Mouse (Mus musculus) frontal cortex, postnatal 36 days (tissue): ENCODE data around the gene Rdm1.
A peak's percentile ranks its signal among the peaks of the same experiment; 100 is the strongest.
"Not testable (repeated sequence)": the region's sequence is repeated elsewhere in the genome, so short reads cannot be mapped to it uniquely, and the experiment has no call there.

Experiments used
- DNase-seq, 2 experiments: peaks; one replicate each; pipeline ENCODE4 v3.0.0; 2022; ENCODE audit warnings: low spot score in 2 of 2

The Rdm1 gene

DNA sequence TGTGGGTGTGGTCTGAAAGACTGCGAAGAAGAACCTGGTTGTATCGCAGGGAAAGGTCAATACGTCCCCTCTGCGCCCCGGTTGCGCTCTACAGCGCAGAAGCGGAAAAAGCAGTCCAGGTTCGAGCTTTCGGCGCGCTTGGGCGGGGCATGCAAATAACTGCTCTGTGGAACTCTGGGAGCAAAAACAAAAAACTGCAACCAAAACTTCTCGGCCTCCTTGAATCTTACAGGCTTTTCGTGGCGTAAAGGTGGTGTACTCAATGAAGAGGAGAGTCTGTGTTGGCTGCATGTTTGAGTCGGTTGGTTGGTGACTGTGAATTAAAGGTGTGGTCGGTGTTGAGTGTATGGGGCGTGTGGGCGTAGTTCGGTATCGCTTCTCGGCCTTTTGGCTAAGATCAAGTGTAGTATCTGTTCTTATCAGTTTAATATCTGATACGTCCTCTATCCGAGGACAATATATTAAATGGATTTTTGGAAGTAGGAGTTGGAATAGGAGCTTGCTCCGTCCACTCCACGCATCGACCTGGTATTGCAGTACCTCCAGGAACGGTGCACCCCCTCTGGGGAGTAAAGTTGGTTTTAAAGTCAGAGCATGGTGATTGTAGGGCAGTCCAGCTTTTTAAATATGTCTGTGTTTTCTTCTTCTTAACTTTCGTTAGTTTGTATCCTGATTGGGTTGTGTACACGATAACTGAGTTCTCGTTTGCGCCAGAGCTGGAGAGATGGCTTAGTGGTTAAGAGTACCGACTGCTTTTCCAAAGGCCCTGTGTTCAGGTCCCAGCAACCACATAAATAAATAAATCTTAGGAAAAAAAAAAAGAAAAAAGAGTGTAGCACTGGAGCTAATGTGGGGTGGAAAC, at the start of gene Rdm1:
Rdm1 (plus strand) TSS at position 201 of the 862 bp plus-strand sequence.
- peak; percentile 57 to 79 for DNase-seq

DNA sequence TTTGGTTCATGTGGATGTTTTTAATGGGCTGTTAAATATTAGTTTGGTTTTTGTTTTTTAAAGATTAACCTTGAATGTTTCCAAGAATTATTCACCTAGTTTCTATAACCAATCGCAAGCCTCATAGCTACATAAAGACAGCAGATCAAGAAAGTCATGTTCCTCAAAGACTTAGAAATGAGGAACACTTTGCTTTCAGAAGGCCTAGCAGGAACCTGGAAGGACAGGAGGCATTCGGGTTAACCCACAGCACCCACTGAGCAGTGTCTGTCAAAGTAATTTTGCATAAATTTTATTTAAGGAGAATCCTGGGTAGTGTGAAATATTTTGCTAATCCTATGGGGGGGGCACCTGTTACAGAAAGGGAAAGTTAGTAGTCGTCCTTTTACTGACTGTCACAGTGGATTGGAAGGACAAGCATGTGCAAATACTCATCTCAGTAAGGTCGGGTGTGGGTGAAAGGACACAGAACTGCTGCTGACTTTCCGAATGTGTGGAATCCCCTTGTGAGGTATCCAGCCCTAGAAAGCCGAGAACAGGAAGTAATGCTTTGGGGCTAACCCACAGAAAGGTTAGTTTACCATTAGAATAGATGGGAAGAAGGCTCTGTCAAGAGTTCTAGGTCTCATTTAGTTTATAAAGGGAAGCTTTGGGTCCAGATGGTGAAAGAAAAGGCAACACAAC, 45.8 kb upstream of the Rdm1 start:
- DNase-seq: no peak

DNA sequence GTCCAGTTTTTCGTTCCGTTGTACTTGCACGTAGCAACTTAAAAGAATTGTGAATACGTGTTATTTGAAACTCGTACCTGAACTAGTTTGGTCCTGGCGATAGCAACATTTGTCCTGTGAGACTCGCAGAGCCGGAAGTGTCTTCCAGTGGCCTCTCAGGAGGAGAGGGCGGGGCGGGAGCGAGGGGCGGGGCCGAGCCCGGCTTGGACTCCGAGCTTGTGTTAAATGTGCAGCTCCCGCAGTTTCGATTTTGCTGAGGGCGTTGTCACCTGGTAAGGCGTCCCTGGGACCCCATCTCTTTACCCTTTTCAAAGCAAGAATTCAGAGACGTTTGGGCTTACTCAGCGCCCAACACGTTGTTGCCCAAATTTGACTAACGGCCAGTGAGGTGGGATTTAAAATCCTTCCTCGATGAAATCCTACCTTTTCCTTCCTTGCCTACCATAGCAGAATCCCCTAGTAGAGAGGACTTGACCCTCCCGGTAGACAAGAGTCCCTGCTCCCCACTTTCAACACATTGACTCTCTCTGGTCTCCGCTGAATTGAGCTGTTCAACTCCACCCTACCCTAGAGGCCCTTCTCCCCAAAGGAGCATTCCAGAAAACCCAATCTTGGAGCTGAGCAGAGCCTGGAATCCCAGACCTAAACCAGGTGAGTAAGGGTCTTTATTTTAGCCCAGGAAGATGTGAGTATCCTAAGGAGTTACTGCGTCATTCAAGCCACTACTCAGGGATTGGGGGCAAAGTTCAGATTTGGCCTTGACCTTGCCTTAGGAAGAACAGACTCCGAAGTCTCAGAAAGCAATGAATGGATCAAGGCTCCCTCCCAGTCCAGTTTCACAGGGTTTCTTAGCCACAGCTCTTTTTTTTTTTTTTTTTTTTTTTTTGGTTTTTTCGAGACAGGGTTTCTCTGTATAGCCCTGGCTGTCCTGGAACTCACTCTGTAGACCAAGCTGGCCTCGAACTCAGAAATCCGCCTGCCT, 44.6 kb upstream of the Rdm1 start, which contains the start of gene Tmem106a:
Tmem106a (plus strand) TSS at position 189 of the 982 bp plus-strand sequence.
- DNase-seq: no peak

DNA sequence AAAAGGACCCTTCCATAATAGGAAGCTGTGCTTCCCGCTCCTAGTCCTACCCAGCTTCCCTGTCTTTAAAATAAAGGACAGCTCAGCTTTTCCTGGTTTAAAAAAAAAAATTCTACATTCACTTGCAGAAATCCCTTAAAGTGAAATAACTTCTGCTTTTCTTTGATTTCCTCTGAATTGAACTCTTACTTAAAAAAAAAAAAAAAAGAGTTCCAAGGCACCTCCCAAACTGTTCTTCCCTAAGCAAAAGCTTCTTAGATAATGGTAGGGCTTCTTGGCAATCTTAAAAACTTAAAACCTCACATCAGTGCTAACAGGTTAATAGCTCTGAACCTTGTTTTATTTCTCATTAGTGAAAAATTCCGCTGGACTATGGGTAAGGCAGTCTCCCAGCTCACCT, 43.8 kb upstream of the Rdm1 start:
- no peak for DNase-seq

DNA sequence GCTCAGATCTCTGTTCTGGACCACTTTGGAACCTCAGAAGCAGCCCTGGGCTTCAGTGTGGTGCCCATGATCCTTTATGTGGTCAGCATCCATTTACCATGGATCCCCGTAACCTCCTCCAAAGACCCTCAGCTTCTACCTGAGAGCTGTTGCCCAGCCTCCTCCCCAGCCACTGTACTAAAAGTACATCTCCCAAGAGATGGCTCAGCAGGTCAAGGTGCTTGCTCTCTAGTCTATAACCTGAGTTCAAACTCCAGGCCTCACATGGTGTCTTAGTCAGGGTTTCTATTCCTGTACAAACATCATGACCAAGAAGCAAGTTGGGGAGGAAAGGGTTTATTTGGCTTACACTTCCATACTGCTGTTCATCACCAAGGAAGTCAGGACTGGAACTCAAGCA, 42.0 kb upstream of the Rdm1 start:
- DNase-seq: not testable (repeated sequence)

DNA sequence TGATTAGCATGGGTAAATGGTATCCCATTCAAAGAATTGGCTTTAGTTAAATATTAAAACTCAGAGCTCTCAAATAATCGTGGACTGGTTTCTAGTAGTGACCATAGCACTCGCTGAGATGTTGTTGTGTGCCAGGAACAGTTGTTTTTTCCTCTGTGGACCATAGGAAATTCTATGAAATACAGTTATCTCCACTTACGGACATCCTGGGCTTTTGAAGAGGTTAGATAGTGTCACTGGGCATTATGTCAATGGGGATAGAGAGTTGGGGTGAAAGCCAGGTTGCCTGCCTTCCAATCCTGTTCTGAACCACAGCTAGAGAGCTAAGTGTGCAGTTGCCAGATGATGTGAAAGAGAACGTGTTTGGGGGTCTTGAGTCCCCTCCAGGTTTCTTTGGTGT, 41.2 kb upstream of the Rdm1 start:
- no peak for DNase-seq

DNA sequence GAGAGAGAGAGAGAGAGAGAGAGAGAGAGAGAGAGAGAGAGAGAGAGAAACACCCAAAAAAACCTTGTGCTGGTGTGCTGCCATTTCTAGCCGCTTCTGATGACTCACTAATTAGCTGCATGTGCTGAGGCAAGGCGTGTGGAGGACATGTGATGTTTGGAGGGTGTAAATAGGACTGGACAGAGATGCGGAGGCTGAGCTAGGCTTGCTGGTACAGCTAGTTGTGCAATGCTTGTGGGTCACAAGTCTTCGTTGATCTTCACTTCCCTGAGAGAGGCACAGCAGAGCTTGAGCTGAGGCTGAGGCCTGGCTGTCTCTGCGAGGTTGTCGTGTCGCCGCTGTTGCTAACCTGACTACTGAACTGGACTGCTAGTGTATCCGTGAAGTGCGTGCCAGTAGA, 39.3 kb upstream of the Rdm1 start:
- DNase-seq: peak; percentile 61 to 80

DNA sequence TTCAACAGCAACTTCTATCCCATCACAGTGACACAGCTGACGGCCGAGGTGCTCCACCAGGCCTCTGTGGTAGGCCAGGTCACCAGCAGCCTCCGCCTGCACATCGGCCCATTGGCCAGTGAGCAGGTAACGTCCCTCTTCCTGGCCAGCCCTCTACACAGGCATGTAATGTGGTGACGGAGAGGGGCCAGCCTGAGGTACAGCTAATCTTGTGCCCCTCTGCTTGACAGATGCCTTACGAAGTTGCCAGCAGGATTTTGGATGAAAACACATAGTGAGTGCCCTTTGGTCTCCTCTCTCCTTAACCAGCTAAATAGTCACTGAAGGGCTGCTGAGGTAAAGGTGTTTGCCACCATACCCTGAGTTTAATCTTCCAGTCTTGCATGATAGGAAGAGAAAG, 38.1 kb upstream of the Rdm1 start:
- no peak for DNase-seq

DNA sequence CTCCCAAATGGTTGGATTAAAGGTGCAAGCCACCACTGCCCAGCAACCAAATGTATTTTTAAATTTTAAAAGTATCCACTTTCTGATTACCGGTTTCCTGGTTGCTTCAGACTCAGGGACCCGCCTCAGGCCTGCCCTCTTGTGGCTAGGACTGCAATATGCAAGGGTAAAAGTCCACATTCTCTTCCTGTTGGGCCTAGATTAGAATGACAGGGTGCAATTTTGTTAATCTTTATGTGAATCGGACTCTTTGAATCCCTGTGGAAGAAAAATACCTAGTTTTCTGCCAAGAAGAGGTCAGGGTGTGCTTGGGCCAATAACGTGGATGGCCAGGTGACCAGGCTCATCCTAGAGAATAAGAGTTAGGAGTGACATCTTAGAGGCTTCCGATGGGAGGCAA, 37.6 kb upstream of the Rdm1 start:
- DNase-seq: peak; percentile 13 to 57

DNA sequence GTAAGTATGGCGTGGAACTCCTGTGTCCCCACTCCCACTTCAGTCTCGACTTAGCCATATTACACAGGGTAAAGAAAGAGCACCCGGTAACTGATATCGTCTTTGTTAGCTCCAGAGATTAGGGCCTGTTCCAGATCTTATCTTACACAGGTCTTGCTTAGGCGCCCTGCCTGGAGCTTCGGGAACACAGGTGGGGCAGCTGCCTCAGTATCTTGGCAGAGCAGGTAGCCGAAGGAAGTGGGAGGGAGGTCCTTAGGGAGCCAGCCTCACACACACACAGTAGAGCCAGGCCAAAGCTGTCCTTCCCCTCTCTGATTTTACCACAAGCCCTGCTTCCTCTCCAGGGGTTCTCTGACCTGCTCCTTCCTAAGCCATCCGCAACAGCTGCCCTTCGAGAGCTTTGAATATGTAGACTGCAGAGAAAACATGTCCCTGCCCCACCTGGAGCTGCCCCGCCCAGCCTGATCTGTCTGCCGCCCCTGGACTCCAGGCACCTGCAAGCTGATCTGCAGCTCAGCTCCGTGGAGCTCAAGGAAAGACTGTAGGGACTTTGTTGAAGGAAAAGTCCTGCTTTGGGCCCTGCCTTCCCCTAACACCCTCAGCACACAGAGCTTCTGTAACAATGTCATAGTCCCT, 36.9 kb upstream of the Rdm1 start:
- DNase-seq: no peak

DNA sequence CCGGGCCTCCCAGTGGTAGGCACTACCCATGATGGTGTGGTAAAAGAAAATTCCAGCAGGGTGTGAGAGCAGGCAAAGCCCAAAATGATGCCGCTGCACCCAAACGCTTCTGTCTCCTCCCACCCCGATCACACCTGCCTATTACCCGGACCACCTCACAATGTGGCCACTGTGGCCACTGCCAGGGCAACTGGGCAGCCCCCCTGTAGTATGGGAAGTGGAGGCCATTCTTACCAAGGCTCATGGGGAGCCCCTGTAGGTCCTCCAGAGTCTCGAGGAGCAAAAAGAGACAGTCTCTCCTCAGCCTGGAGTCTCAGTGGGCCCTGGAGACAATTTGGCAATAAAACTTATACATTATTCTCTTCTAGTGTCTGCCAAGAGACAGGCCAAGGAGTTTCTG, 27.8 kb upstream of the Rdm1 start, which contains the start of gene Gm11634:
Gm11634 (minus strand) TSS at position 101 of the 400 bp plus-strand sequence.
- DNase-seq: no peak

DNA sequence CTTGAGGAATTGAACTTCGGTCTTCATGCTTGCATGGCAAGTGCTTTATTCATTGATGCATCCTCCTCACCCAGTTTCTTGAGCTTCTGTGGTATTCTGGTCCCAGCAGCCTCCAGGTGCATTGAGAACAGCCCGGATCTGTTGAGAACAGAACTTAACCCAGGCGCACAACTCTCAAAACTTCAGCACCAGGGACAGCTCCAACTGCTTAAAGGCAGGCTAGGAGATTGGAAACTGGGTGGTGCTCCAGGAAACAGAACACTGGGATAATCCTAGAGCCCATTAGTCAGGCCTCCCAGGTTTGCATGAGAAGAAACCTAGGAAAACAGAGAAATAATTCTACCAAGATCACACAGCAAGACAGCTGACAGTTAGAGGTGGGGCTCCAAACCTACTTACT, 24.5 kb upstream of the Rdm1 start:
- no peak for DNase-seq

DNA sequence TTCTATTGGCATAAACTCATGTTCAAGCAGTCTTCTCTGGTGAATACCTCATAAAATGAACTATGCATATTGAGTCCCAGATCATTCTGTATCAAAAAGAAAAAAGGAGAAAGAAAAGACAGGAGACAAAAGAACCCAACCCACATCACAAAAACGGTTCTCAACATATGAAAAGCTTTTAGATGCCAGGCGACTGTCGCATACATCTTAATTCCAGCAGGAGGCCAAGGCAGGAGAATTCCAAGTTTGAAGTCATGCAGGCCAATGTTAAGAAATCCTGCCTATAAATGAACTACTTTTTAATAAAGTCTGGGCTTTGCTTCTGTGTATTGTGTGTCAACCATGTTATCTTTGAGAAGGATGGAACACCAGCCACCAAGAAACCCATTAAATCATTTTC, 22.9 kb upstream of the Rdm1 start:
- no peak for DNase-seq

DNA sequence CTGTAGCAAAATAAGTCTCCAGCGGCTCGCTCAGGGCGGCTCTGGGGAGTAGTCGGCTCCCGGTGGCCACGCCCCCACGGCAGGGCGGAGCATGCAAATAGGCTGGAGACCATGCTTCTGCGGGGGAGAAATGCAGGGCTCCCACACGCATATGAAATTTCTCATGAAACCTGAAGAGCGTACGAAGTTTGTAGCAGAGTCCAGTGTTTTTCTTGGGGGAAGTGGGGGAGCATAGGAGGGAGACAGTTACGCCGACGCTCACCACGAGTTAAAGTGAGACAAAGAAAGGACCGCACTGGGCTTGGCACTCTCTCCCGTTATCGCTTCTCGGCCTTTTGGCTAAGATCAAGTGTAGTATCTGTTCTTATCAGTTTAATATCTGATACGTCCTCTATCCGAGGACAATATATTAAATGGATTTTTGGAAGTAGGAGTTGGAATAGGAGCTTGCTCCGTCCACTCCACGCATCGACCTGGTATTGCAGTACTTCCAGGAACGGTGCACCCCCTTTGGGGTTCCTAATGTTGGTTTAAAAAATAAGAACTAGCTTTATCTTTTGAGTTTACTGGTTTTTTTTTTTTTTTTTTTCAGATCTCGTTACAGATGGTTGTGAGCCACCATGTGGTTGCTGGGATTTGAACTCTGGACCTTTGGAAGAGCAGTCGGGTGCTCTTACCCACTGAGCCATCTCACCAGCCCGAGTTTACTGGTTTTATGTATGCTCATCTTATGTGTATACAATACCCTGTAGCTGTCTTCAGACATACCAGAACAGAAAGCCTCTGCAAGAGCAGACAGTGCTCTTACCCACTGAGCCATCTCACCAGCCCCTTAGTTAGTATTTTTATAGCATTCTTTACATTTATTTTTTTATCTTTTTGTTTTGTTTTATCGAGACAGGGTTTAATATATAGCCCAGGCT, 22.2 kb upstream of the Rdm1 start:
- peak in 1 of 2 experiments; percentile 29 for DNase-seq

DNA sequence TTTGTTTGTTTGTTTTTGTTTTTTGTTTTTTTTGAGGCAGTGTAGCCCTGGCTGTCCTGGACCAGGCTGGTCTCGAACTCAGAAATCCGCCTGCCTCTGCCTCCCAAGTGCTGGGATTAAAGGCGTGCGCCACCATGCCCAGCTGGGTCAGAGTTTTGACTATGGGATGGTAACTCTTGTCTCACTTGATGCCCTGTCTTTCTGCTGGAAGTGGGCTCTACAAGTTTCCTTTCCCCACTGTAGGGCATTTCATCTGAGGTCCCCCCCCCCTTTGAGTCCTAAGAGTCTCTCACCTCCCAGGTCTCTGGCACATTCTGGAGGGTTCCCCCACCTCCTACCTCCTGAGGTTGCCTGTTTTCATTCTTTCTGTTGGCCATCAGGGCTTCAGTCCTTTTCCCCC, 19.9 kb upstream of the Rdm1 start:
- DNase-seq: not testable (repeated sequence)

DNA sequence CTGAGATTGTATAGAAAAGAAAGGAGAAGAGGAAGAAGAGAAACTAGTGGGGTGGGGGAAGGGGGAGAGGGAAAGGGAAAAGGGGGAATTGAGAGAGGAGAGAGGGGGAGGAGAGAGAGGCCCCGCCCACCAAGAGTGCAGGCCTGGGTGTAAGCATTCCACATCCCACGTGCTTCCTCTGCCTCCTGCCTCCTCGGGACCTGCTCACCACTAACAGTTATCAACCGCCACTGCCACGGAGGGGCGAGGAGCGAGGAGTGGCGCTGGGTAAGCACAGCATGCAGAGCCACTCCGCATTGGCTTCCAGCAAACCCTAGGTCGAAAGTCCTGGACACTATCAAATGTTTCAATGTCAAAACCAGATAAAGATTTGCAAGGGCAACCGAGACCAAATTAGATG, 16.6 kb upstream of the Rdm1 start:
- no peak for DNase-seq

DNA sequence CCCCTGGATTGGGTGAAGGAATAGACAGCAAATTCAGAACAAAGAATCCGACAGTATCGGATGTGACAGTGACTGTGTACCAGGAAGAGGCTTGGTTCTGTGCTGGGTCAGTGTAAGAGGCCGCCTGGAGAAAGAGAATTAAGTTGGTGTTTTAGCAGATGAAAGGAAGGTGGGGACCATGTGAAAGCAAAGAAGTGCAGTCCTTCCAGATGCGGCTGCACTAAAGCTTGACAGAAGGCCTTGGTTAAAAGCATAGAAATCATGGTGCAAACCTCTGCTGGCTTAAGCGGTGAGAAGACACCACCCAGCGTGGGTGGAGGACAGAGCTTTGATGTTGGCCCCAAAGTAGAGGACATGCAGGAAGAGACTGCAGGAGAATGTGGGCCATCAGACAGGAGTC, 13.4 kb upstream of the Rdm1 start:
- DNase-seq: no peak

DNA sequence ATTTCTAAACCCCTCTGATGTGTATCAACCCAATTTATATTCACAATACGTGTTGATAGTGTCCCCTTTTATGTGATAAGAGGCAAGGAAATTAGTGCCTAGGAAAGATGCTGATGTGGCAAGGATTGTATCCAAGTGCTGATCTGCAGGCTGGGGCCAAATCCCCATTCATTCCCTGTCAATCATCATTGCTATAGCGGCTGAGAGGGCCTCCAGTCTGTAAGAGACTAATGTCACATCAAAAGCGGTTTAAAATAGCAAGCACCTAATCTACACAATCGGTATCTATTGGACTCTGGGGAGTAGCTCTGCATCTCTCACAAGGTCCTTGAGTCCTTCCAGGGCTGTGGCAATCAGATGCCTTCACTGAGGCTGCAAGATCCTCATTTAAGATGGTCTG, 12.9 kb upstream of the Rdm1 start:
- no peak for DNase-seq

DNA sequence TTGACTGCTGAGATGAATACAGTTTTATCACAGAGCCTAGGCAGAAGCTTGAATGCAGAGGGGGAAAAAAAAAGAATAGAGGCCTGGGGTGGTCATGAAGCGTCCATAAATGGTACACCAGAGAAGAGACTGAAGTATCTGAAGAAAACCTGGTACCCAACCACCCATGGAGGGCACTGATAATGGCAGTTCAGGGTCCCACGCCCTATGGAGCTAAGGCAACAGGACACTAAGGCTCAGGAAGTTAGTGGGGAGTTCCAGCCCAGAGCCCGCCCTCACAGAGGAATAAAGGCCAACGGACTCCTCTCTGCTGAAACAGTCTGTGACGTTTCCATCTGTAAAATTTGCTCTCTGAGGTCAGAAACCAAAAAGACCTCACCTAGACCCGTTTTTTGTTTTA, 11.6 kb upstream of the Rdm1 start:
- no peak for DNase-seq

DNA sequence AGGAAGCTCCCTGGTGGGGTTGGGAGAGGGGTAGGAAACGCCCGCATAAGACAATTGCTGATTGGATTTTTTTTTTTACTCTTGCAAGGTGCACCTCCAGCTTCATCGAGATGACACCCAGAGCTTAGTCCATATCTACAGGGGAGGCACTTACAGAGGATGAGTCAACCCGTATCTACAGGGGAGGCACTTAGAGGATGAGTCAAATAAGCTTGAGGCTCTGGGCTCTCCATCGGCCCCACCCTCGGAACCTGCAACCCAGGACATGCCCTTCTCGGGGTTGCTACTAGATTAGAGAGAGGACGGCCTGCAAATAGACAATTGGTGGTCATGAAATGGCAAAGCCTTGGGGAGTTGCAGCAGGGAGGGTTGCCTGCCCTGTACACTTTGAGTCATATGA, 10.9 kb upstream of the Rdm1 start:
- no peak for DNase-seq
